Mouse (Mus musculus) spleen, adult 2 months (tissue): ENCODE measurements around the gene Tcta. TPM values are rescaled to one million over a fixed set of nuclear protein-coding genes. Genes with fewer than 3 reads are reported as not detected.
"Not testable (repeated sequence)": the region's sequence is repeated elsewhere in the genome, so short reads cannot be mapped to it uniquely, and the experiment has no call there.

Experiments used
- DNase-seq, 2 experiments: peaks; one replicate each; pipeline versions ENCODE4 v3.0.0 to v3.0.0-alpha.2; 2012 to 2021; ENCODE audit warnings: low spot score in 2 of 2, low read depth in 1 of 2
- H3K27ac ChIP-seq: fragments of 200-500 bp; 2 replicates; pipeline ENCODE4 v1.5.1; 2012; ENCODE audit warnings: low read length, inconsistent platforms; ENCODE audit not compliant: insufficient read depth
- H3K27me3 ChIP-seq: fragments of 200-500 bp; 2 replicates; pipeline ENCODE4 v1.6.1; 2012; ENCODE audit warnings: mild to moderate bottlenecking, moderate library complexity, low read length, inconsistent platforms; ENCODE audit not compliant: control insufficient read depth, insufficient read depth
- H3K36me3 ChIP-seq: fragments of 200-500 bp; 2 replicates; pipeline ENCODE4 v1.6.1; 2012; ENCODE audit warnings: mild to moderate bottlenecking, low read length, inconsistent platforms; ENCODE audit not compliant: control insufficient read depth, insufficient read depth
- H3K4me1 ChIP-seq: fragments of 200-500 bp; 2 replicates; pipeline ENCODE4 v1.6.1; 2011; ENCODE audit warnings: inconsistent platforms; ENCODE audit not compliant: control insufficient read depth, insufficient read depth, insufficient read length
- H3K4me3 ChIP-seq: fragments of 200-500 bp; 2 replicates; pipeline ENCODE4 v1.5.1; 2011; ENCODE audit warnings: mild to moderate bottlenecking, inconsistent platforms; ENCODE audit not compliant: insufficient read depth, insufficient read length; ENCODE audit errors: extremely low read depth
- CTCF ChIP-seq: fragments of 200-500 bp; IDR thresholded peaks from 2 replicates; pipeline ENCODE4 v1.5.1; 2011; ENCODE audit warnings: mild to moderate bottlenecking, inconsistent platforms; ENCODE audit not compliant: insufficient read depth, insufficient read length, insufficient replicate concordance; ENCODE audit errors: extremely low read depth
- POLR2A ChIP-seq: fragments of 200-500 bp; IDR thresholded peaks from 2 replicates; pipeline ENCODE4 v1.6.1; 2011; ENCODE audit warnings: low read depth, low read length, inconsistent platforms
- WGBS: fragments of 180-500 bp; shearing (Covaris S2); methylation state at CpG from one replicate; pipeline ENCODE4 v1.1.7; 2018; 5-methylcytosine and 5-hydroxymethylcytosine counted together
- polyA plus RNA-seq: library from polyadenylated mRNA; depleted of rRNA; stranded (reverse); fragments of >200 nt; gene quantifications from 2 replicates; pipeline ENCODE4 v1.2.3, GENCODE M21; 2012

Tcta gene
- polyA plus RNA-seq, 1 experiment: 17.9 TPM

GRCm38 (mm10) chr9:108271941-108272340 is 34.0 kb downstream of the Tcta start:
- Histone ChIP-seq H3K4me3 (no peak overlapping the region), H3K27ac (no peak overlapping the region), H3K36me3 (no peaks in the 10 kb centered on the region), H3K27me3 (no peaks in the 10 kb centered on the region), H3K4me1 (no peaks in the 10 kb centered on the region)
- no peak for TF ChIP-seq POLR2A
- no peak for TF ChIP-seq CTCF
- no peak for DNase-seq
- 66% methylated on average over 2 of the region's 2 CpGs for WGBS

GRCm38 (mm10) chr9:108268701-108269100 is 37.3 kb downstream of the Tcta start:
- not testable (repeated sequence) for H3K36me3 ChIP-seq, H3K27ac ChIP-seq, DNase-seq, H3K4me3 ChIP-seq, H3K27me3 ChIP-seq, H3K4me1 ChIP-seq
- WGBS: 88% methylated on average over 7 of the region's 7 CpGs

GRCm38 (mm10) chr9:108267691-108268090 is 38.3 kb downstream of the Tcta start:
- Histone ChIP-seq H3K36me3 (no peaks in the 10 kb centered on the region), H3K27ac (no peak overlapping the region), H3K27me3 (no peaks in the 10 kb centered on the region), H3K4me1 (peaks cover 7% of the 10 kb centered on the region), H3K4me3 (no peak overlapping the region)
- no peak for DNase-seq
- TF ChIP-seq CTCF (no peak), POLR2A (no peak)
- 82% methylated on average over 7 of the region's 7 CpGs for WGBS

GRCm38 (mm10) chr9:108266261-108266935 is 39.6 kb downstream of the Tcta start:
- Histone ChIP-seq H3K27me3 (no peaks in the 10 kb centered on the region), H3K27ac (peak overlapping the region; percentile 36), H3K36me3 (no peaks in the 10 kb centered on the region), H3K4me3 (no peak overlapping the region), H3K4me1 (peaks cover 7% of the 10 kb centered on the region)
- TF ChIP-seq CTCF (no peak), POLR2A (no peak)
- peak; percentile 8 to 54 for DNase-seq
- WGBS: 47% methylated on average over 10 of the region's 10 CpGs

GRCm38 (mm10) chr9:108264191-108264921 is 41.6 kb downstream of the Tcta start:
- H3K36me3 ChIP-seq: no peaks in the 10 kb centered on the region
- peaks cover 7% of the 10 kb centered on the region for H3K4me1 ChIP-seq
- no peaks in the 10 kb centered on the region for H3K27me3 ChIP-seq
- DNase-seq: peak in 1 of 2 experiments; percentile 6
- WGBS: 33% methylated on average over 10 of the region's 10 CpGs
- H3K27ac ChIP-seq: peak overlapping the region; percentile 69
- no peak for TF ChIP-seq POLR2A
- TF ChIP-seq CTCF: no peak
- H3K4me3 ChIP-seq: peak overlapping the region; percentile 70

GRCm38 (mm10) chr9:108263690-108264190 is 42.2 kb downstream of the Tcta start, which contains the start of gene Dag1:
TSS of gene Dag1 (minus strand) at chr9:108263958.
- Histone ChIP-seq H3K4me1 (peaks cover 7% of the 10 kb centered on the region), H3K4me3 (peak within 1 kb of the TSS; percentile 70), H3K36me3 (no peaks in the 10 kb centered on the region), H3K27me3 (no peaks in the 10 kb centered on the region), H3K27ac (peak within 1 kb of the TSS; percentile 69)
- peak; percentile 85 to 97 for DNase-seq
- under 1% methylated on average over 68 of the region's 71 CpGs for WGBS
- no peak for TF ChIP-seq CTCF
- TF ChIP-seq POLR2A: peak; percentile 17
